Mouse (Mus musculus) midbrain, embryonic 12.5 days (tissue): ENCODE measurements around the gene Ulk4. TPM values are rescaled to one million over a fixed set of nuclear protein-coding genes. Genes with fewer than 3 reads are reported as not detected.

Experiments used
- ATAC-seq: fragments of 200-750 bp; cut with Nextera tagmentation; 2 replicates; pipeline ENCODE4 v1.8.0; 2017; ENCODE audit warnings: low read depth, moderate TSS enrichment, moderate library complexity; ENCODE audit not compliant: low FRiP score
- H3K27ac ChIP-seq: fragments of 300-500 bp; sonication (generic); replicated peaks from 2 replicates; pipeline ENCODE4 v1.5.1; 2016; ENCODE audit warnings: mild to moderate bottlenecking
- H3K27me3 ChIP-seq: fragments of 300-500 bp; sonication (generic); 2 replicates; pipeline ENCODE4 v1.6.1; 2016; ENCODE audit warnings: mild to moderate bottlenecking
- H3K36me3 ChIP-seq: fragments of 300-500 bp; sonication (generic); 2 replicates; pipeline ENCODE4 v1.6.1; 2016
- H3K4me1 ChIP-seq: fragments of 300-500 bp; sonication (generic); 2 replicates; pipeline ENCODE4 v1.6.1; 2016
- H3K4me2 ChIP-seq: fragments of 300-500 bp; sonication (generic); replicated peaks from 2 replicates; pipeline ENCODE4 v1.6.1; 2016; ENCODE audit warnings: mild to moderate bottlenecking, moderate library complexity
- H3K4me3 ChIP-seq: fragments of 300-500 bp; sonication (generic); 2 replicates; pipeline ENCODE4 v1.5.1; 2016; ENCODE audit warnings: mild to moderate bottlenecking
- H3K9ac ChIP-seq: fragments of 300-500 bp; sonication (generic); replicated peaks from 2 replicates; pipeline ENCODE4 v1.6.1; 2016; ENCODE audit warnings: mild to moderate bottlenecking, moderate library complexity
- H3K9me3 ChIP-seq: fragments of 300-500 bp; sonication (generic); 2 replicates; pipeline ENCODE4 v1.6.1; 2016; ENCODE audit warnings: mild to moderate bottlenecking
- WGBS: fragments of 180-500 bp; shearing (Covaris S2); methylation state at CpG from one replicate; pipeline ENCODE4 v1.1.7; 2016; 5-methylcytosine and 5-hydroxymethylcytosine counted together
- polyA plus RNA-seq: library from polyadenylated mRNA; unstranded; fragments of >200 nt; fragmentation: Nextera tagmentation; extraction: Ambion mirVana; gene quantifications from 2 replicates; pipeline ENCODE4 v1.2.1, GENCODE M21; 2016

Gene Ulk4
- polyA plus RNA-seq, 1 experiment from 2014 or later: 193 TPM

- WGBS: 81% methylated on average over 6 of the region's 6 CpGs
- Histone ChIP-seq H3K4me2 (no peak overlapping the region), H3K27ac (no peak overlapping the region), H3K27me3 (no peaks in the 10 kb centered on the region), H3K4me1 (peaks cover 15% of the 10 kb centered on the region), H3K36me3 (peaks cover 9% of the 10 kb centered on the region; the same call in 1 of the 2 replicates), H3K9ac (no peak overlapping the region), H3K9me3 (peaks cover 9% of the 10 kb centered on the region; the same call in 1 of the 2 replicates), H3K4me3 (no peak overlapping the region)
- no peak for ATAC-seq
These were observed 4.9 kb upstream of the Ulk4 start for GRCm38 (mm10) chr9:121281891-121282290.

DNA sequence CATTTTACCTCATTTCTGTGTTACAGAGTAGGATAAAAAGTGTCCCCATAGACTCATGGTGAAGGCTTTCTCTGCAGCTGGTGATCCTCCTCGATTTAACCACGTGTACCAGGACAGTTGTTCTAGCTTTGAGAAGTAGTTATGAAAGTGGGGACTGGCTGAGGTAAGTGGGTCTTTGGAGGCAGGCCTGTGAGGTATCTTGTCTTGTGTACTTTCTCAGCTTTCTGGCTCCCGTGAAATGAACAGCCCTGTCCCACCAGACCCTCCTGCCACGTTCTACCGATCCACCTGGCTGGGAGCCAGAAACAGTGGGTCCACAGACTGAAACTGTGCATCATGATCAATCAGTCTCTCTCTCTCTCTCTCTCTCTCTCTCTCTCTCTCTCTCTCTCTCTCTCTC lies 2.2 kb upstream of the Ulk4 start:
- Histone ChIP-seq H3K27ac (no peak overlapping the region), H3K9ac (no peak overlapping the region), H3K36me3 (peaks cover 9% of the 10 kb centered on the region; the same call in 1 of the 2 replicates), H3K9me3 (peaks cover 9% of the 10 kb centered on the region; the same call in 1 of the 2 replicates), H3K4me2 (no peak overlapping the region), H3K4me1 (peaks cover 14% of the 10 kb centered on the region), H3K4me3 (no peak overlapping the region), H3K27me3 (no peaks in the 10 kb centered on the region)
- 96% methylated on average over 5 of the region's 5 CpGs for WGBS
- ATAC-seq: no peak

- Histone ChIP-seq H3K4me3 (peak overlapping the region; percentile 73), H3K4me2 (peak overlapping the region; percentile 88), H3K9ac (peak overlapping the region; percentile 69), H3K27me3 (no peaks in the 10 kb centered on the region), H3K9me3 (no peaks in the 10 kb centered on the region), H3K4me1 (peaks cover 14% of the 10 kb centered on the region), H3K36me3 (no peaks in the 10 kb centered on the region), H3K27ac (no peak overlapping the region)
- no peak for ATAC-seq
- 16% methylated on average over 15 of the region's 15 CpGs for WGBS
These were observed 266 bp downstream of the Ulk4 start for GRCm38 (mm10) chr9:121276745-121277117.

GRCm38 (mm10) chr9:121271561-121271960 lies 5.4 kb downstream of the Ulk4 start:
- H3K27me3 ChIP-seq: no peaks in the 10 kb centered on the region
- no peaks in the 10 kb centered on the region for H3K9me3 ChIP-seq
- WGBS: 78% methylated on average over 4 of the region's 4 CpGs
- H3K4me1 ChIP-seq: peaks cover 4% of the 10 kb centered on the region
- no peak overlapping the region for H3K27ac ChIP-seq
- no peak overlapping the region for H3K4me3 ChIP-seq
- H3K4me2 ChIP-seq: no peak overlapping the region
- no peak for ATAC-seq
- no peak overlapping the region for H3K9ac ChIP-seq
- no peaks in the 10 kb centered on the region for H3K36me3 ChIP-seq

DNA sequence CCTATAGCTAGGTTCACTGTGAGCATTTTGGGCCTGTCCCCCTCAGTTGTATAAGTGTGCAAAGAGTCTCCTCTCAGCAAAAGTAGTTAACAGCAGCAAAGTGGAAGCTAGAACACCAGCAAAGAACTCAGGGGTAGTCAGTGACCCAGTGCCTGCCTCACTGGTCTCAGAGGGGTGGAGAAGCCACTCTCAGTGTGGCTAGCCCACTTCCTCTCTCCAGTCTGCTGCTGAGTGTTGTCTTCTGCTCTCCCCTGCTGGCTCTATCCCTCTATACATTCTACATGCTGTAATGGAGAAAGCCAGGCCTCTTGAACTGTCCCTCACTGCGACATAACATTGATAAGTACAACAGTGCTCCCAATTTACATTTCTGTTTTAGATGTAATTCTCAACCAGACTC lies 5.8 kb downstream of the Ulk4 start:
- no peaks in the 10 kb centered on the region for H3K27me3 ChIP-seq
- H3K4me3 ChIP-seq: no peak overlapping the region
- H3K9ac ChIP-seq: no peak overlapping the region
- no peak for ATAC-seq
- no peaks in the 10 kb centered on the region for H3K36me3 ChIP-seq
- WGBS: 86% methylated on average over 1 of the region's 1 CpGs
- no peak overlapping the region for H3K4me2 ChIP-seq
- H3K27ac ChIP-seq: no peak overlapping the region
- no peaks in the 10 kb centered on the region; the same call in 1 of the 2 replicates for H3K4me1 ChIP-seq
- H3K9me3 ChIP-seq: no peaks in the 10 kb centered on the region

GRCm38 (mm10) chr9:121265307-121265706 lies 11.7 kb downstream of the Ulk4 start:
- Histone ChIP-seq H3K27ac (no peak overlapping the region), H3K36me3 (0 out of 2 replicates have a peak, but pooled peaks cover 10% of the 10 kb centered on the region), H3K9ac (no peak overlapping the region), H3K4me2 (no peak overlapping the region), H3K9me3 (no peaks in the 10 kb centered on the region), H3K4me1 (no peaks in the 10 kb centered on the region), H3K4me3 (no peak overlapping the region), H3K27me3 (no peaks in the 10 kb centered on the region)
- no peak for ATAC-seq
- 88% methylated on average over 10 of the region's 10 CpGs for WGBS

GRCm38 (mm10) chr9:121257106-121257505 lies 19.9 kb downstream of the Ulk4 start:
- H3K4me3 ChIP-seq: no peak overlapping the region
- 83% methylated on average over 9 of the region's 9 CpGs for WGBS
- peaks cover 13% of the 10 kb centered on the region for H3K36me3 ChIP-seq
- H3K27me3 ChIP-seq: no peaks in the 10 kb centered on the region
- H3K9me3 ChIP-seq: no peaks in the 10 kb centered on the region
- H3K9ac ChIP-seq: no peak overlapping the region
- H3K4me1 ChIP-seq: no peaks in the 10 kb centered on the region
- no peak overlapping the region for H3K27ac ChIP-seq
- no peak overlapping the region for H3K4me2 ChIP-seq
- ATAC-seq: no peak

DNA sequence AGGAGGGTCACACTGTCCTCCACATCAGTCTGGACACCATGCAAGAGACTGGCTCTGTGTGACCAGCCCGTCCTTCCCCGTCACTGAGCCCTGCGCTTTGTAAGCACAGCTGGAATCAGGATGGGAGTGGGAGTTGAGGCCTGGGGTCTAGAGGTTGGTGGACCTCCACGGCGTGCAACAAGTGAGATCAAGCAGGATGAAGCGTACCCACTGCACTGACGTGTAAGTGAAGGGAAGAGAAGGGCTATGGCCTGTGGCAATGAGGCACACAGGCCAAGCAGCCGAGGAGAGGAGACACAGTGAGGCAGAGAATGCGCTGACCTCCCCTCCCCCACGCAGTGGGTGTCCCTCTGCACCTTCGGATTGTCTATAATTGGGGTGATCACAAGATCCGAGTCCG lies 22.2 kb downstream of the Ulk4 start:
- 90% methylated on average over 13 of the region's 13 CpGs for WGBS
- no peak for ATAC-seq
- Histone ChIP-seq H3K27ac (no peak overlapping the region), H3K27me3 (no peaks in the 10 kb centered on the region), H3K9me3 (no peaks in the 10 kb centered on the region), H3K9ac (no peak overlapping the region), H3K4me2 (no peak overlapping the region), H3K4me3 (no peak overlapping the region), H3K36me3 (peaks cover 8% of the 10 kb centered on the region), H3K4me1 (no peaks in the 10 kb centered on the region)

DNA sequence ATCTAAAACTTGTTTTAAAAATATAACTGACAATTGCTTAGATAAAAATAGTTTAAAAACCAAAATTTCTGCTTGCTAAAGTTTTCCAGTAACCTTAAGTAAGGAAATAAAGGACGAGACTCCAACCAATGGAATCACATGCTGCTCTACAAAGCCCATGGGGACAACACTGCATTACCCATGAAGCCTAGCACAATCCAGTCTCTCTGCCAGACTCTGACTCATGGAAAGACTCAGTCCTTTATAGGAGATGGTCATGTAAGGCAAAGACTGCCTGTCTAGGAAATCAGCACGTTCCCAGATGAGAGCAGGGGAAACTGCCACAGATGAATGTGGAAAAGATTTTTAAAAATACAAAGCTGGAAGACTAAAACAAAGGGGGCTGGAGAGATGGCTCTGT lies 23.0 kb downstream of the Ulk4 start:
- Histone ChIP-seq H3K9me3 (no peaks in the 10 kb centered on the region), H3K4me2 (no peak overlapping the region), H3K27me3 (no peaks in the 10 kb centered on the region), H3K4me3 (no peak overlapping the region), H3K36me3 (peaks cover 8% of the 10 kb centered on the region), H3K27ac (no peak overlapping the region), H3K4me1 (no peaks in the 10 kb centered on the region), H3K9ac (no peak overlapping the region)
- WGBS: 87% methylated on average over 2 of the region's 2 CpGs
- ATAC-seq: no peak

DNA sequence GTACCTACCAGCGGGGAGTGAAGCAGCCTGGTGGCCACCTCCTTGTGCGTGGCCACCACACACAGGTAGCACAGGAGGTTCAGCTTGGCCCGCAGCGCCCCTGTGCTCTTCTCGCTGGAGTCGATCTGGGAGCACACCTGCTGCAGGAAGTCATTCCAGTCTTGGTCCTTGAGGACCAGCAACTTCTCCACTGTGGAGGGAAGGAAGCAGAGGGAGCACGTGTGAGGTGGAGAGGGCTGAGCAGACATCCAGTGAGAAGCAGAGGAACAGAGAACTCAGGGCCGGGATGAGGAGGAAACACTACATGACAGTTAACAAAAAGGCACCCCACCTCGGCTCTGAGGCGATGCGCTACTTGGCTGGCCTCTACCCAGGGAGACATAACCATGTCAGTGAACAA lies 26.1 kb downstream of the Ulk4 start:
- no peak for ATAC-seq
- Histone ChIP-seq H3K4me3 (no peak overlapping the region), H3K27me3 (no peaks in the 10 kb centered on the region), H3K4me2 (no peak overlapping the region), H3K36me3 (peaks cover 8% of the 10 kb centered on the region), H3K4me1 (no peaks in the 10 kb centered on the region), H3K9me3 (no peaks in the 10 kb centered on the region), H3K27ac (no peak overlapping the region), H3K9ac (no peak overlapping the region)
- 93% methylated on average over 11 of the region's 11 CpGs for WGBS

DNA sequence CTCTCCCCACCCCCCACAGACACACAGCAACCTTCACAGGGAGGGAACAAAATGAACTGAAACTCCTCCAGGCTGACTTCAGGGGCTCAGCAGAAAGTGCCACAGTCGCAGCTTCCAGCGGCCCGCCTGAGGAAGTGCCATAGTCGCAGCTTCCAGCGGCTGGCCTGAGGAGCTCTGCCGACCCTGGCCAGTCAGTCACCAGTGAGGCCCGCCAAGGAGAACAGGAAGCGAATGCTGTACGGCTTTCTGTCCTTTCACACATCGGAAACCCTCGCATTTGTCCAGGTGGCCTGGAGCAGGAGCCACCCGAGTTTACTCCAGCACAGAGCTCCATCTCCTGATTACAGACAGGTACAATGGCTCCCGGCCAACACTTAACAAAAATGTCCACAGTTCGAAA lies 27.2 kb downstream of the Ulk4 start:
- Histone ChIP-seq H3K36me3 (peaks cover 2% of the 10 kb centered on the region), H3K9ac (no peak overlapping the region), H3K4me3 (no peak overlapping the region), H3K27ac (no peak overlapping the region), H3K4me2 (no peak overlapping the region), H3K27me3 (no peaks in the 10 kb centered on the region), H3K4me1 (no peaks in the 10 kb centered on the region), H3K9me3 (no peaks in the 10 kb centered on the region)
- no peak for ATAC-seq
- WGBS: 66% methylated on average over 14 of the region's 14 CpGs

- Histone ChIP-seq H3K4me2 (no peak overlapping the region), H3K27me3 (no peaks in the 10 kb centered on the region), H3K9ac (no peak overlapping the region), H3K27ac (no peak overlapping the region), H3K9me3 (no peaks in the 10 kb centered on the region), H3K4me3 (no peak overlapping the region), H3K4me1 (no peaks in the 10 kb centered on the region), H3K36me3 (no peaks in the 10 kb centered on the region)
- WGBS: 68% methylated on average over 12 of the region's 12 CpGs
- peak; percentile 49; the same call in 1 of the 2 replicates for ATAC-seq
These were observed 28.8 kb downstream of the Ulk4 start for GRCm38 (mm10) chr9:121247956-121248775.

- no peak for ATAC-seq
- Histone ChIP-seq H3K4me2 (no peak overlapping the region), H3K36me3 (no peaks in the 10 kb centered on the region), H3K4me1 (no peaks in the 10 kb centered on the region), H3K27me3 (no peaks in the 10 kb centered on the region), H3K27ac (no peak overlapping the region), H3K9ac (no peak overlapping the region), H3K4me3 (no peak overlapping the region), H3K9me3 (no peaks in the 10 kb centered on the region)
- 82% methylated on average over 6 of the region's 6 CpGs for WGBS
These were observed 29.9 kb downstream of the Ulk4 start for GRCm38 (mm10) chr9:121247047-121247446.
